Mouse (Mus musculus) testis, adult 2 months (tissue): Measurements from ENCODE around the gene Inip.

Source experiments
- CTCF ChIP-seq: fragments of 200-500 bp; IDR thresholded peaks from 2 replicates; pipeline ENCODE4 v1.5.1; 2012; ENCODE audit warnings: low read depth, mild to moderate bottlenecking, inconsistent platforms, low read length, moderate library complexity; ENCODE audit not compliant: control insufficient read depth, insufficient read depth, insufficient replicate concordance
- POLR2A ChIP-seq: fragments of 200-500 bp; IDR thresholded peaks from 2 replicates; pipeline ENCODE4 v1.6.1; 2012; ENCODE audit warnings: low read depth, mild to moderate bottlenecking, inconsistent platforms, low read length, moderate library complexity; ENCODE audit not compliant: control insufficient read depth

DNA sequence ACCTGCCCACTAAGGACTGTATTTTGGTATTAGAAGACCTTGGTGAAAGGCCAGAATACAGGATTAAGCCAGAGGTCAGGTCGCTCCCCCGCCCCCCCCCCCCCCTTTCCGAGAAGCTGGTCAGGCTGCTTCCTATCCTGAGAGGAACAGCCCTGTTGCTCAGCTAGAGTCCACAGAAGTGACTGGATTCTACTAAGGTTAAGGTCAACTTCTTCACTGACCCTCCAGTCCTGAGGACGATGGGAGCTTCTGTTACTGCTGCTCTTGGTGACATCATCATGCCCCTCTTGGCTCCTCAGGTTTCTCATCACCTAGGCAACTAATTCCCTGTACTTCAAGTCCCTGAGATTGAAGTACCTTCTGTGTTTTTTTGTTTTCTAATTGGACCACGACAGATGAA, 14.6 kb upstream of the Inip start:
- TF ChIP-seq CTCF = no peak
- TF ChIP-seq POLR2A = no peak
